Mouse (Mus musculus) adrenal gland, adult 8-10 months (tissue): ENCODE results near the gene Hmgn3. TPM values are rescaled to one million over a fixed set of nuclear protein-coding genes. Genes with fewer than 3 reads are reported as not detected.
A peak's percentile ranks its signal among the peaks of the same experiment; 100 is the strongest.

ENCODE experiments used
- DNase-seq: peaks from one replicate; pipeline ENCODE4 v3.0.0; 2022
- total RNA-seq, 4 experiments: library from RNA; stranded (reverse); gene quantifications; 2 replicates each; pipeline ENCODE4 v1.2.4; 2022

Gene Hmgn3
- total RNA-seq, 4 experiments from 2014 or later, result 135 to 174 (median 149) TPM

DNA sequence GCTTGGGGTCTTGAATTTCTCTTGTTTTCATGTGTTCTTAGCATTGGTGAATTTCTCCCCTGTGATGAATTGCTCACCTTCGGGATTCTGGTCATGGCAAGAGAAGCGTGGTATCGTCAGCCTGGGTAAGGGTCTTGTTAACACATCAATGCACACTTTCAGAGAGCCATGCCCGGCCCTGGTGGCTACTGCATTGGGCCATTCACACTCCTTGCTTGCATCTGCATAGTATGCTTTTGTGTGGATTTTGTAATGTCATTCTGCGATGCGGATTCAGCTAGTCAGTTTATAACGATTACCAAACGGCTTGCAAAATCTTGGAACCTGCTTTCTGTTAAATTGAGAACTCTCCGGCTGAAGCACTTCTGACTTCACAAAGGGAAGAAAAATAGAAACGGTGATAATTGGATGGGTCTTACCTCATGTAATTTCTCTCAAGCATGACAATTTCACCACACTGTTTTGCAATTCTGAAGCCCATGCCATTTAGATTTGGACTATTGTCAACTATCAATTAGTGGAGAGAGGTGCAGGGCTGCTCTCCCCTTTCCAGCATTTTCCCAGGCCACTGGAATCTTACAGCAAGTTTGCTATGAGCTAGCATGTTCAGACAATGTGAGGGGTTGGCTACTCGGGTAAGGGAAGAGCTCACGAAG, 47.7 kb downstream of the Hmgn3 start:
- no peak for DNase-seq

GRCm38 (mm10) chr9:83097816-83098215, 48.7 kb downstream of the Hmgn3 start:
- no peak for DNase-seq

DNA sequence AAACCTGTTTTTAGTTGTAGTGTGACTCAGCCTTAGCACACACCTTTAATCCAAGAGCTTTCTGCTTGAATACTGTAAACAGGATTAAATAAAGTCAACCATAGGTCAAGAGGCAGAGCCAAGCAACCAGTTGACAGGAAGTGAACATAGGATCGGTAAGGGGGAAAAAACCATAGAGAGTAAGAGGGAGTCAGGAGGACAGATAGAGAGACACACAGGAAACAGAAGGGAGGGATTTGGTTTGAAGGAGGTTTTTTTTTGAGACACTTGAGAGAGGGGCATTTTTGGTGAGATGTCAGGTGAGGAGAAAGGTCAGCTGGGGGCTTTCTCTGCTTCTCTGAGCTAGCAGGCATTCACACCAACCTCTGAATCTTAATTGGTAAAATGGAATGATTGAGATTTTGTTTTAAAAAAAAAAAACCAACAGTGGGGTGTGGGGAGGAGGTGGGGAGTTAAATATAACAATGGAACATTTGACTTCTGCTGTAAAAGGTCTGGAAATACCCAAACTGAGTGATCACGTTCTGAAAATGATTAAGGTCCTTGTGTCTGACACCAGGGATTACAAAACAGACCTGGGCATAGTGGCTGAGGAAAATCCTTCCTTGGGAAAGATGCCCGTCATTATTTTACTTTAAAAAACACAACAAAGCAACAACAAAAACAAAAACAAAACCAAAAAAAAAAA, 51.7 kb downstream of the Hmgn3 start:
- no peak for DNase-seq

DNA sequence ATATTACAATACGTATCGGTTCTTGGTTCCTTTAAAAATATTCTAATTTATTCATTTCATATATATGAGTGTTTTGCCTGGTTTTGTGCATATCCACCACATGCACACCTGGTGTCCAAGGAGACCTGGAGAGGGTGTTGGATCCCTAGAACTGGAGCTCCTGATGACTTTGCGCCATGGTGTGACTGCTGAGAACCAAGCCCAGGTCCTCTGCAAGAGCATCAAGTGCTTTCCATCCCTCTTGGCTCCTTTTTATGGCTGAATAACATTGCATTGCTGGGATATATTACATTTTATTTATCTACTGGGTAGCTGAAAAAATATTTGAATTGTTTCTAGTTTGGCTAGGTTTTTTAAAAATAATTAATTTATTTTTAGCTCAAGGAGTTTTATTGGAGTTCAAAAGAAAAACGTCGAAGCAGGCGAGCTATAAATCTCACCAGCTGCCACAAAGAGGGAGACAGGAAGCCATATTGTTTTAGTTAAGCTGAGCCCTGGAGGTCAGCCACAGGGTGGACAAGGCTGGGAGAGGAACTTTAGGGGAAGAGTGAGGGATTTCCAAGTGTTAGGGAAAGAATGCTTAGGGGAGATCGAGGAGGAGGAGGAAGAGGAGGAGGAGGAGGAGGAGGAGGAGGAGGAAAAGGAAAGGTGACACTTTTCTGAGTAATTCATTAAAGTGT, 62.6 kb downstream of the Hmgn3 start:
- DNase-seq, result no peak

DNA sequence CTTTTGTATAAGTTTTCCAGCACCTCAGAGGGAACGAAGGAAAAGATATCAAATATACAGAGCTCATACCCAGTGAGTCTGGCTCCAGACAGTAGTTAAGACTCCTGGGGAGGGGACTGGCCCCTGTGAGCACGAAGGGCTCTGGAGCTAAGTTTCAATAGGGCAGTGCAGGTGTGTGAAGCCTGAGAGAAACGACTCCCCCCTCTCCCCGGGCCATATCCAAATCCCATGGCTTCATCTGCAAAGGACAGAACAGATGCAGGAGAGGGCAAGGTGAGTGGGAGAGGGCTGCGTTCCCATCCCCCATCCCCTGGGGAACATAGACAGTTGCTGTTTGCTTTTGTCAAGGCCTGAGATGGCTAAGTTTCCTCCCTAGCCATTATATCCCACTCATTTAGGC, 63.4 kb downstream of the Hmgn3 start:
- DNase-seq, result no peak

DNA sequence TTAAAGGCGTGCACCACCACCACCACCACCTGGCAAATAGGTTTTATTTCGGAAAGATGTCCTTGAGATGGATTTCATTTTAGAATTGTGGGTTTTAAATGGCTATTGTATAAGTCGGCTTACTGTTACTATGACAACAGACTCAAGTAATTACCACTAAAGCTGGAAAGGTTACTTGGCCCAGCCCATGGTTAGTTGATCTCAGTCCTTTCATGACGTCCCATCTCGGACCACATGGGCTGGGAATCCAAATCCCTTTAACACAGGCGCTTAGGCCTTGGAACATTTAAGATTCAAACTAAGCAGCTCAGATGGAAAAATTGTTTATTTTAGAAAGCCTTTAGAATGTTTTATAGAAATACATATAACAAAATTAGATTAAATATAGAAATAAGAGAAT, 64.2 kb downstream of the Hmgn3 start:
- DNase-seq, result no peak

- DNase-seq, result no peak
Measured at GRCm38 (mm10) chr9:83079724-83080123, 66.8 kb downstream of the Hmgn3 start.

GRCm38 (mm10) chr9:83068246-83068645, 78.2 kb downstream of the Hmgn3 start:
- DNase-seq, result no peak

- peak; percentile 64 for DNase-seq
Measured at GRCm38 (mm10) chr9:83061289-83061688, 85.2 kb downstream of the Hmgn3 start.

Other genes with a start within 250 kb of the Hmgn3 start
- gene Phip, start 171.2 kb downstream of the Hmgn3 start, total RNA-seq, result 100 to 1,000 TPM in 1 of 4 experiments, 10 to 100 TPM in 3; 81.8 to 138 (median 89.3) TPM